Mouse (Mus musculus) liver, adult 2 months (tissue): ENCODE results near the gene Them4. TPM values are rescaled to one million over a fixed set of nuclear protein-coding genes. Genes with fewer than 3 reads are reported as not detected.
A peak's percentile ranks its signal among the peaks of the same experiment; 100 is the strongest.

ENCODE experiments used
- DNase-seq: peaks from one replicate; pipeline ENCODE4 v3.0.0-alpha.2; 2011; ENCODE audit warnings: low read depth, low spot score; ENCODE audit errors: extremely low read depth
- H3K27ac ChIP-seq: fragments of 200-500 bp; replicated peaks from 2 replicates; pipeline ENCODE4 v1.5.1; 2012; ENCODE audit warnings: low read depth, mild to moderate bottlenecking, control low read depth, inconsistent platforms, low read length; ENCODE audit not compliant: insufficient read depth
- H3K27me3 ChIP-seq: fragments of 200-500 bp; 2 replicates; pipeline ENCODE4 v1.6.1; 2012; ENCODE audit warnings: mild to moderate bottlenecking, moderate library complexity, low read length, inconsistent platforms; ENCODE audit not compliant: control insufficient read depth, insufficient read depth
- H3K36me3 ChIP-seq: fragments of 200-500 bp; 2 replicates; pipeline ENCODE4 v1.6.1; 2012; ENCODE audit warnings: low read length, inconsistent platforms; ENCODE audit not compliant: control insufficient read depth, insufficient read depth
- H3K4me1 ChIP-seq: fragments of 200-500 bp; 2 replicates; pipeline ENCODE4 v1.6.1; 2011; ENCODE audit warnings: low read length; ENCODE audit not compliant: control insufficient read depth, insufficient read depth
- H3K4me3 ChIP-seq: fragments of 200-500 bp; 2 replicates; pipeline ENCODE4 v1.5.1; 2011; ENCODE audit warnings: low read depth, mild to moderate bottlenecking, control low read depth, low read length, moderate library complexity; ENCODE audit not compliant: insufficient read depth
- H3K79me2 ChIP-seq: fragments of 200-500 bp; 2 replicates; pipeline ENCODE4 v1.6.1; 2012; ENCODE audit warnings: inconsistent platforms, mild to moderate bottlenecking, low read length, moderate library complexity; ENCODE audit not compliant: control insufficient read depth, insufficient read depth
- H3K9ac ChIP-seq: fragments of 200-500 bp; 2 replicates; pipeline ENCODE4 v1.6.1; 2012; ENCODE audit warnings: low read depth, mild to moderate bottlenecking, control low read depth, inconsistent platforms, low read length
- CTCF ChIP-seq: fragments of 200-500 bp; IDR thresholded peaks from 2 replicates; pipeline ENCODE4 v1.5.1; 2011; ENCODE audit warnings: low read depth, low read length, control low read depth
- POLR2A ChIP-seq: fragments of 200-500 bp; IDR thresholded peaks from 2 replicates; pipeline ENCODE4 v1.6.1; 2011; ENCODE audit warnings: low read length, control low read depth; ENCODE audit not compliant: insufficient read depth; ENCODE audit errors: extremely low read depth
- WGBS: fragments of 180-500 bp; shearing (Covaris S2); methylation state at CpG from one replicate; pipeline ENCODE4 v1.1.7; 2018; 5-methylcytosine and 5-hydroxymethylcytosine counted together
- polyA plus RNA-seq: library from polyadenylated mRNA; depleted of rRNA; stranded (reverse); fragments of >200 nt; gene quantifications from 2 replicates; pipeline ENCODE4 v1.2.3, GENCODE M21; 2012
- total RNA-seq: library from RNA; depleted of rRNA; stranded (reverse); fragments of >200 nt; gene quantifications from 2 replicates; pipeline ENCODE4 v1.2.3, GENCODE M21; 2014

Them4 gene
- total and polyA plus RNA-seq, 2 experiments, result 3.9 to 15.6 TPM

DNA sequence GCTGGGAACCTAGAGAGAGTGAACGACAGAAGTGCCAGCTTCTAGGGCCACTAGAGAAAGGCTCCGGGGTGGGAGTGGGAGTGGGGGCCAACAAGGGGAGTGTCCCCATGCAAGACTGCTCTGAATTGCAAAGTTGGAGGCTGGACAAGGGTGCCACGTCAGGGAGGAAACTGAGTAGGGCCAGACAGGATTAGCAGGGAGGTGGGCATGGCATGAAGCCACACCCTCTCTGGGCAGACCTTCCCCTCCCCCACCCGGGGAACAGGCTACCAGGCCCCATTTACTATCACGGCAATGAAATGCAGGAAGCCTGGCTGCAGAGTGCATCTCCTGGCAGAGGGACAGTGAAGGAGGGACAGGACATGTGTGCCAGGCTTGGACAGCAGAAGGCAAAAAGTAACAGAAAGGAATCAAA, 63.7 kb downstream of the Them4 start:
- TF ChIP-seq POLR2A (no peak), CTCF (no peak)
- no peaks in the 10 kb centered on the region; the same call in 1 of the 2 replicates for H3K79me2 ChIP-seq
- WGBS, result 0% methylated on average over 5 of the region's 5 CpGs
- H3K4me1 ChIP-seq, result peaks cover 15% of the 10 kb centered on the region
- H3K9ac ChIP-seq, result peak overlapping the region; percentile 81
- peak overlapping the region; percentile 99 for H3K27ac ChIP-seq
- H3K27me3 ChIP-seq, result no peaks in the 10 kb centered on the region
- peaks cover 4% of the 10 kb centered on the region; the same call in 1 of the 2 replicates for H3K36me3 ChIP-seq
- DNase-seq, result peak; percentile 93
- H3K4me3 ChIP-seq, result peak overlapping the region; percentile 64

- DNase-seq, result peak; percentile 75
- no peak for TF ChIP-seq POLR2A
- no peak for TF ChIP-seq CTCF
- H3K4me3 ChIP-seq, result no peak overlapping the region
These were observed 64.7 kb downstream of the Them4 start for GRCm38 (mm10) chr3:94374636-94375035.

GRCm38 (mm10) chr3:94375146-94375545, 65.3 kb downstream of the Them4 start:
- H3K4me1 ChIP-seq, result peaks cover 15% of the 10 kb centered on the region
- H3K9ac ChIP-seq, result no peak overlapping the region
- 29% methylated on average over 2 of the region's 2 CpGs for WGBS
- TF ChIP-seq POLR2A (no peak), CTCF (no peak)
- H3K4me3 ChIP-seq, result no peak overlapping the region
- peak; percentile 34 for DNase-seq
- H3K27me3 ChIP-seq, result no peaks in the 10 kb centered on the region
- peaks cover 4% of the 10 kb centered on the region; the same call in 1 of the 2 replicates for H3K36me3 ChIP-seq
- no peaks in the 10 kb centered on the region; the same call in 1 of the 2 replicates for H3K79me2 ChIP-seq
- H3K27ac ChIP-seq, result peak overlapping the region; percentile 46; the same call in 1 of the 2 replicates

More at GRCm38 (mm10) chr3:94374636-94375035, 64.7 kb downstream of the Them4 start:
- peak overlapping the region; percentile 29 for H3K9ac ChIP-seq
- H3K4me1 ChIP-seq, result peaks cover 15% of the 10 kb centered on the region
- peaks cover 4% of the 10 kb centered on the region; the same call in 1 of the 2 replicates for H3K36me3 ChIP-seq
- no peaks in the 10 kb centered on the region for H3K27me3 ChIP-seq
- H3K79me2 ChIP-seq, result no peaks in the 10 kb centered on the region; the same call in 1 of the 2 replicates
- peak overlapping the region; percentile 71 for H3K27ac ChIP-seq

- Histone ChIP-seq H3K36me3 (peaks cover 4% of the 10 kb centered on the region; the same call in 1 of the 2 replicates), H3K27ac (no peak overlapping the region), H3K4me3 (no peak overlapping the region), H3K4me1 (peaks cover 15% of the 10 kb centered on the region), H3K79me2 (no peaks in the 10 kb centered on the region; the same call in 1 of the 2 replicates), H3K9ac (no peak overlapping the region), H3K27me3 (no peaks in the 10 kb centered on the region)
- WGBS, result 73% methylated on average over 5 of the region's 5 CpGs
- DNase-seq, result no peak
- no peak for TF ChIP-seq POLR2A
These were observed 66.0 kb downstream of the Them4 start for GRCm38 (mm10) chr3:94375861-94376260.

GRCm38 (mm10) chr3:94377028-94377923, 67.4 kb downstream of the Them4 start:
- Histone ChIP-seq H3K27ac (no peak overlapping the region), H3K27me3 (no peaks in the 10 kb centered on the region), H3K36me3 (peaks cover 4% of the 10 kb centered on the region; the same call in 1 of the 2 replicates), H3K4me1 (peaks cover 12% of the 10 kb centered on the region), H3K79me2 (no peaks in the 10 kb centered on the region; the same call in 1 of the 2 replicates), H3K4me3 (no peak overlapping the region), H3K9ac (no peak overlapping the region)
- no peak for DNase-seq
- 65% methylated on average over 13 of the region's 13 CpGs for WGBS
- TF ChIP-seq CTCF, result no peak
- TF ChIP-seq POLR2A, result no peak
